Mouse (Mus musculus): Measurements from ENCODE around the gene Lrch1.

Lrch1 gene

GRCm38 (mm10) chr14:74922039-74922736, 25.5 kb downstream of the Lrch1 start:
- DNase-seq (ENCODE audit: low read depth, low spot score) = no peak

DNA sequence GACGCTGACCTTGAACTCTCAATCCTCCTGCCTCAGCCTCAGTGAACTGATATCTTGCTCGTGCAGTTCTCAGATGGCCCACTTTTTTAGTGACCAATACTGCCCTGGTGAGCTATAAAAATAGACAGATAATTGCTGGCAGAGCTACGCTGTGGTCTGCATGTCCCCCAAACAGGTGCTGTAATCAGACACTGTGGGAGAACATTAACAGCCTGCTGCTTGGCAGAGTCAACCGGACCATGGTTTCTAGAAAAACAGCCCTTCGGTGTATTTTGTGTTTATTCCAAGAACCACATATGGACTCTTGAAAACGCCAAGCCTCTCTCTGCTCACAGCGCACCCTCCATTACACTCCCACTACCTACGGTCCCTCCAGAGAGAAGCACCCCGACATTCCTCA, 26.2 kb downstream of the Lrch1 start:
- DNase-seq (ENCODE audit: low read depth, low spot score) = no peak

DNA sequence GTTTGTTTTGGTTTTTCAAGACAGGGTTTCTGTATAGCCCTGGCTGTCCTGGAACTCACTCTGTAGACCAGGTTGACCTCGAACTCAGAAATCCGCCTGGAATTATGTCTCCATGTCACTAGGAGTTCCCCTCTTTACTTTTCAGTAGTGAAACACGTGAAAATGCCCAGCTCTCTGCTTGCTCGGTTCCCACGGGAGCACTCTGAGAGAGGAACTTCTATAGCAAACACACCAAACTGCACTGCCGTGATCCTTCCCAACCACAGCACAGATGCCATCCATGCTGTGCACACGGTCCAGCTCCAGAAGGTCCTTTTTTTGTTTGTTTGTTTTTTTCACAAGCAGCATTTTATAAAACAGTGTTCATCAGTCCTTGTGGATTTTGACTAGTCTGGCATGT, 28.5 kb downstream of the Lrch1 start:
- no peak for DNase-seq (ENCODE audit: low read depth, low spot score)

DNA sequence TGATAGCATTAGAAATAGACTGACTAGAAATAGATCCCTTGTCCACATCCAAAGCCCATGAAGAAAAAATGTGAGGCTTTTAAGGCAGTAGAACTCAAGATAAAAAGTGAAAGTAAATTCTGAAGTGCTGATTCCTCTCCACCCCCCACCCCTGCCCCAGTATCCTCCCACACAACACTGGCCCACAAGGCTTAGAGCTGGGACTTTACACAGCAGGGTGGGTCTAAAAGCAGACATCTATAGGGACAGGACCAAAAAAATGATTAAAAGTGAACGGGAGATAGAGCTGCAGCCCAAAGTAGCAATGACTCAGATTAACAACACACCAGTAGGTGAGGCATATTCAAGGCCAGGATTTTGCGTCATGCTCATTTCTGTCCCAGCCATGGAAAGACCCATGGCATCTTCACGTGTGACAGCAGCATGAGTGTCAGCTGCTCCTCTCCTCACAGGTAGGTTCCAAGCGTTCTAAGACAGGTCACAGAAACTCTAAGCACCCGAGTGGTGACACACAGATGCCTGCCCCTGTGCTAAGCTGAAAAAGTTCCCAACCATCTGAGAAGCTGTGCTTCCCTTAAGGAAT, 29.1 kb downstream of the Lrch1 start:
- no peak for DNase-seq (ENCODE audit: low read depth, low spot score)

- no peak for DNase-seq (ENCODE audit: low read depth, low spot score)
These were observed 30.1 kb downstream of the Lrch1 start for GRCm38 (mm10) chr14:74917504-74918124.

- DNase-seq (ENCODE audit: low read depth, low spot score) = no peak
These were observed 31.0 kb downstream of the Lrch1 start for GRCm38 (mm10) chr14:74916691-74917090.

DNA sequence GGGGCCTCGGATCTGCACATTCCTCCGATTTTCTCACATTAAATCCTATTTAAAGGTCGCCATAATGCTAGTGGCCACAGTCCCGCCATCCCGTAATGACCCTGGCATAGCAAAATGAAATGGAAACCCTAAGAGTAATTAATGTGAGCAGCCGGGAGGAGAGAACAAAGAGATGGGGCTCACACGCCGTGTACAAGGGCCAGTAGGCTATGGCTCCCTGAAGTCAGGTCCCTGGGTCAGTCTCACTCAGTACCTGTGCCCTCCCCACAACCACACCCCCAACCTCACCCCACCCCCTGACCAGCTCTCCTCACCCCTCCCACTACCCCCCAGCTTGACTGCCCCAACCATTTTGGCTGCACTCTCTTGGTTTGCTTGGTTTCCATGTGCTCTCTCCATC, 31.6 kb downstream of the Lrch1 start:
- peak; percentile 8 for DNase-seq (ENCODE audit: low read depth, low spot score)

DNA sequence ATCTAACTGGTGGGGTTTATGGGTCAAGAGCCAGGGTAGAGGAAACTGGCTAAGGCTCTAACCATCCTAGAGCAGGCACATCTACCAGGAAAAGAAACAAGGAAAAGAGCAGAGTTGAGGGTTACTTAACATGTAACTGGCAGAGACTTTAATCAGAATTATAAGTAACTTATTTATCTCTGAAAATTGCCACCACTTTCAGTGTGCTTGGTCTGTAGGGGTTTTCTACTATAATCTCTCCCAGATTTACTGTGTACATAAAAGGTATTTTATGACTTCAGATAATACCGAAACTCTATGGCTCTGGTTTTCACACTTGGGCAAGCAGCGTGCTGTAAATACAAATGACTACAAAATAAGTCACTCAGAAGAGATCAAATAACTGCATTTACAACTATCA, 32.0 kb downstream of the Lrch1 start:
- DNase-seq (ENCODE audit: low read depth, low spot score) = no peak

- no peak for DNase-seq (ENCODE audit: low read depth, low spot score)
These were observed 32.7 kb downstream of the Lrch1 start for GRCm38 (mm10) chr14:74915025-74915424.

DNA sequence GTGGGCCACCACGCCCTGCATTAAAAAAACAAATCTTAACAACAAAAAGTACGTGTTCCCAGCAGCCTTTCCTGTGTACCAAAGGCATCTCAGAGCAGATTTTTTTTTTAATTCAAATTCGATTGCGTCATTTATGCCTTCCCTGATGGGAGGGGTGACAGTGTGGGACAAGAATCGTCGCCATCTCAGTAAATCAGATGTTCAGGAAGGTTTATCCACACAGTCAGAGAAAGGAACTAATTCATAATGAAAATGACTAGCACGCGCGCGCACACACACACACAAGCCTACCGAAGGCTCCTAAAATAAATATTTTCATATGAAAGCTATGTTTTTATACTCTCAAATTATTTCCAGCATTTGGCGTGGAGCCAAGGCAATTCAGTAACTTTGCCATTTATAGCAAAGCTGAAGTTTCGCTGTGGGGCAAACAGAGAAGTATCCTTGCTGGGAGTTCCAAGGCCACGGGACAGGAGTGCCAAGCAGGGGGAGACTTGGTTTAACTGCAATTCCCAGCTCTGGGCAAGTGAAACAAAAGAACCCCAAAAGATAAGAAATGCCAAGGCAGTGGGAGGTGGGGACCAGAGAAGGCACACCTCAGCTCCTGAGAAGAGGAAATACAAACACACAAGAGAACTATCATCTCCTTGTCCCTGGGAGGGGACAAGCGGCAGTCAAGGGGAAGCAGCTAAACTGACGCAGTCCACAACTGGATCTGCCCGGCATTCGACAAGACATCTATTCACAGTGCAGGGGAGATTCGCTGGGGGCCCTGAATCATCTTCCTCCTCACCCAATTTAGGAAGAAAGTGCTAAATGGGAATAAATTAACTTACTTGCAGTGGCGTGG, 34.1 kb downstream of the Lrch1 start:
- DNase-seq (ENCODE audit: low read depth, low spot score) = no peak

- no peak for DNase-seq (ENCODE audit: low read depth, low spot score)
These were observed 37.3 kb downstream of the Lrch1 start for GRCm38 (mm10) chr14:74910363-74910762.

GRCm38 (mm10) chr14:74909021-74909420, 38.7 kb downstream of the Lrch1 start:
- DNase-seq (ENCODE audit: low read depth, low spot score) = no peak

DNA sequence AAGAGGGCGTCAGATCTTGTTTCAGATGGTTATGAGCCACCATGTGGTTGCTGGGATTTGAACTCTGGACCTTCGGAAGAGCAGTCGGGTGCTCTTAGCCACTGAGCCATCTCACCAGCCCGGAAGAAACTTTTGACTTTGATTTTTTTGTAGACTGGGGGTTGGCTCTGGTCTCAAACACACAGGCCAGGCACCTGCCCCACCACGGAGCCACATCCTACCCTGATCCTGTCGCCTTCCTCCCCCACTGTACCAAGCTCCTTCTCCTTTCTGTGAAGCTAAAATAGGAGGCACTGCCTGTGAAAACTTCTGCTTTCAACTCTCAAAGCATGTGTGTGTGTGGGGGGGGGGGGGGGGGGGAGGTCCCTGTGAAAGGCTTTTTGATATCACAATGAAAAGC, 39.4 kb downstream of the Lrch1 start:
- DNase-seq (ENCODE audit: low read depth, low spot score) = no peak

DNA sequence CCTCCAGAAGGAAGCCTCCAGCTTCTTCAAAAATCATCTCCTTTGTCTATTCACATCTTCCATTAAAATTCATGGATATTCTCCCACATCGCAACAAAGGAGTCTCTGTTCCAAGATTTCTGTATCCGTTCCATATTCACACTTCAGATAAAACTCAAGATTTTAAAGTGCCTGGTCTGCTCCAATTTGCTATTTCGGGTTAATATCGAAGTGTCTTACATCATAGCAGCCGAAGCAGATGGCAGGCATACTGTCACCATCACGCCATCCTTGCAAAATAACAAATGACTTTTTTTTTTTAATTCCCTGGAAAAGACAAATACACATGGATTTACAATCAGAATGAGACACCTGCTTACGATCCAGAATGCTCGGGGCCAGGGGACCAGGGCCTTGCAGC, 40.0 kb downstream of the Lrch1 start:
- no peak for DNase-seq (ENCODE audit: low read depth, low spot score)

GRCm38 (mm10) chr14:74905990-74906389, 41.7 kb downstream of the Lrch1 start:
- DNase-seq (ENCODE audit: low read depth, low spot score) = no peak

- DNase-seq (ENCODE audit: low read depth, low spot score) = no peak
These were observed 43.2 kb downstream of the Lrch1 start for GRCm38 (mm10) chr14:74904442-74904841.

GRCm38 (mm10) chr14:74903047-74903446, 44.6 kb downstream of the Lrch1 start:
- no peak for DNase-seq (ENCODE audit: low read depth, low spot score)

DNA sequence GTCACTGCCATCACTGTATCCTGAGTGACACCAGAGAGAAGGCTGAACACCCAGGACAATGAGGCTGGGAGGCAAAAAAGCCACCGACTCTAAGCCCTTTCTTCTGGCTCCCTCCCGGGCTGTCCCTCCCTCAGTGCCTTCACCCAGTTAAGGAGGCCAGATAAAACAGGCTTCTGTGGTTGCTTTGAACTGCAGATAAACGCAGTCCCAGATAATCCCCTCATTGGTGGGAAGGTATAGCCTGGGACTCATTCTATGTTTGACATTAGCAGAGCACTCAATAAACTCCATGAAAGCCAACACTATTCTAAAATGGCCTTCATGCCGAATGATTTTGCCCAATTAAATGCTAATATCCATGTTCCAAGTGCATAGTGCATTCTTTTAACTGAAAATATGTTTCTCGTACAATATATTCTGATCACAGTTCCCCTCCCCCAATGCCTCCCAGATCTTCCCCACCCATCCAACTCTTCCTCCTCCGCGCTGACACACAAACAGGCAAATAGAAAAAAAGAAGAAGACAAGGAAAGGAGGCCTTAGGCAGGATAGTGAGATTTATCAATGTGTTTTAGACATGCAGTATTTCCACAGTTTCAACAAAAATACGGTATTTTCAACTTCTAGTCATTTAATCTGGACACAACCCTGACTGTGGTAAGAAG, 46.8 kb downstream of the Lrch1 start:
- no peak for DNase-seq (ENCODE audit: low read depth, low spot score)

GRCm38 (mm10) chr14:74899953-74900704, 47.5 kb downstream of the Lrch1 start:
- no peak for DNase-seq (ENCODE audit: low read depth, low spot score)

- DNase-seq (ENCODE audit: low read depth, low spot score) = no peak
These were observed 48.7 kb downstream of the Lrch1 start for GRCm38 (mm10) chr14:74898939-74899338.

GRCm38 (mm10) chr14:74893693-74894092, 54.0 kb downstream of the Lrch1 start:
- DNase-seq (ENCODE audit: low read depth, low spot score) = no peak

Measured in forelimb bud, embryonic 11.5 days (tissue).